Mouse (Mus musculus) layer of hippocampus, postnatal 14 days (tissue): ENCODE measurements around the gene Gpr132. TPM values are rescaled to one million over a fixed set of nuclear protein-coding genes. Genes with fewer than 3 reads are reported as not detected.

ENCODE experiments used
- DNase-seq, 2 experiments: peaks; one replicate each; pipeline ENCODE4 v3.0.0; 2021 to 2022; ENCODE audit warnings: low spot score in 2 of 2, mixed read lengths in 1 of 2
- long read RNA-seq, 2 experiments: library from polyadenylated mRNA; stranded (forward); transcript quantifications; one replicate each; pipeline ENCODE4 v2.0.0; 2021
- total RNA-seq, 2 experiments: library from RNA; stranded (reverse); gene quantifications; 2 replicates each; pipeline ENCODE4 v1.2.3; 2021

The Gpr132 gene
- total RNA-seq, result not detected
- long read RNA-seq, experiment 1, result 0 reads
- long read RNA-seq, experiment 2, result 0 reads

- no peak for DNase-seq
These were observed at the start of gene Gpr132 for GRCm38 (mm10) chr12:112868178-112869087. Gene Gpr132 (minus strand): TSS chr12:112868228.

- no peak for DNase-seq
These were observed 49.5 kb upstream of the Gpr132 start for GRCm38 (mm10) chr12:112917486-112917885.

- DNase-seq, result no peak
These were observed 48.8 kb upstream of the Gpr132 start for GRCm38 (mm10) chr12:112916698-112917400.

GRCm38 (mm10) chr12:112915587-112915986 is 47.6 kb upstream of the Gpr132 start:
- no peak for DNase-seq

- DNase-seq, result no peak
These were observed 46.5 kb upstream of the Gpr132 start for GRCm38 (mm10) chr12:112914527-112914926.

GRCm38 (mm10) chr12:112912951-112913745 is 45.1 kb upstream of the Gpr132 start:
- no peak for DNase-seq

GRCm38 (mm10) chr12:112911701-112912100 is 43.7 kb upstream of the Gpr132 start:
- DNase-seq, result no peak

- no peak for DNase-seq
These were observed 41.0 kb upstream of the Gpr132 start for GRCm38 (mm10) chr12:112908991-112909390.

- DNase-seq, result no peak
These were observed 37.0 kb upstream of the Gpr132 start for GRCm38 (mm10) chr12:112905001-112905400.

- DNase-seq, result no peak
These were observed 35.9 kb upstream of the Gpr132 start for GRCm38 (mm10) chr12:112903941-112904340.

GRCm38 (mm10) chr12:112900641-112901040 is 32.6 kb upstream of the Gpr132 start:
- peak in 1 of 2 experiments; percentile 44 for DNase-seq

GRCm38 (mm10) chr12:112898960-112899359 is 30.9 kb upstream of the Gpr132 start:
- no peak for DNase-seq

- DNase-seq, result no peak
These were observed 30.3 kb upstream of the Gpr132 start for GRCm38 (mm10) chr12:112898351-112898750.

- no peak for DNase-seq
These were observed 29.6 kb upstream of the Gpr132 start for GRCm38 (mm10) chr12:112897522-112898212.

- DNase-seq, result no peak
These were observed 26.9 kb upstream of the Gpr132 start for GRCm38 (mm10) chr12:112894969-112895368.

GRCm38 (mm10) chr12:112894303-112894884 is 26.4 kb upstream of the Gpr132 start:
- no peak for DNase-seq

GRCm38 (mm10) chr12:112885465-112885864 is 17.4 kb upstream of the Gpr132 start:
- DNase-seq, result no peak

- peak in 1 of 2 experiments; percentile 35 for DNase-seq
These were observed 13.3 kb upstream of the Gpr132 start for GRCm38 (mm10) chr12:112881301-112881815.

- DNase-seq, result no peak
These were observed 12.6 kb upstream of the Gpr132 start for GRCm38 (mm10) chr12:112880661-112881060.

- DNase-seq, result no peak
These were observed 11.7 kb upstream of the Gpr132 start for GRCm38 (mm10) chr12:112879731-112880130.
